Comparison of ENCODE assay signal across 1 mouse cellular context in the genomic region with DNA sequence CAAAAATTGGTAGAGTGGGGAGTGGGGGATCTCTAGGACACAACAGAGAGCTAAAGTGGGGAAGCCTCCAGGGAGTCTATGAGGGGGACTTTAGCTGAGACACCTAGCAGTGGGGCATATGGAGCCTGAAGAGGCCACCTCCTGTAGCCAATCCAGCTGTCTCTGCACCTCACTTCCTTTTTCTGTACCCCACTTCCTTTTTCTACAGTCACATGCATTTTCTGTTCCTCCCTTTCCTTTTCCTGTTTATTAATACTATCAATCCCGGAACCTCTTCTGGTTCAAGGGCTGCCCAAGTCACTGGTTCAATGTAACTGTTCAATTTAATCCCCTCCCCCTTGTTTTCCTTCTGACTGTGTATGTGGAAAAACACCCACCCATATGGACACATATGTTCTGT.
A peak's percentile ranks its signal among the peaks of the same experiment; 100 is the strongest.
TF ChIP-seq lines count a peak whose summit lies in the region.

No protein-coding gene starts in this region.

TF ChIP-seq in CH12.LX, 34 proteins besides CTCF, POLR2A, EP300 and RAD21 (continued from another document):
- TF ChIP-seq USF1 (IDR thresholded peaks at IDR 0.05; ENCODE audit: low read depth, low read length) (peak; percentile 18; the same call in 1 of the 2 replicates), TCF12 (IDR thresholded peaks at IDR 0.05; ENCODE audit: low read depth, low read length) (peak; percentile 38; the same call in 1 of the 2 replicates), TBP (conservative IDR thresholded peaks at IDR 0.05; ENCODE audit: low read depth, low read length) (0 out of 2 replicates have a peak, but pooled peaks have one; percentile 22), MAZ (IDR thresholded peaks at IDR 0.05; ENCODE audit: low read depth, low read length) (no peak)
TF ChIP-seq in CH12.LX: peak in this region for 5.
